Mouse (Mus musculus): ENCODE measurements around the gene Fxyd3.
A peak's percentile ranks its signal among the peaks of the same experiment; 100 is the strongest.

Fxyd3 gene

DNA sequence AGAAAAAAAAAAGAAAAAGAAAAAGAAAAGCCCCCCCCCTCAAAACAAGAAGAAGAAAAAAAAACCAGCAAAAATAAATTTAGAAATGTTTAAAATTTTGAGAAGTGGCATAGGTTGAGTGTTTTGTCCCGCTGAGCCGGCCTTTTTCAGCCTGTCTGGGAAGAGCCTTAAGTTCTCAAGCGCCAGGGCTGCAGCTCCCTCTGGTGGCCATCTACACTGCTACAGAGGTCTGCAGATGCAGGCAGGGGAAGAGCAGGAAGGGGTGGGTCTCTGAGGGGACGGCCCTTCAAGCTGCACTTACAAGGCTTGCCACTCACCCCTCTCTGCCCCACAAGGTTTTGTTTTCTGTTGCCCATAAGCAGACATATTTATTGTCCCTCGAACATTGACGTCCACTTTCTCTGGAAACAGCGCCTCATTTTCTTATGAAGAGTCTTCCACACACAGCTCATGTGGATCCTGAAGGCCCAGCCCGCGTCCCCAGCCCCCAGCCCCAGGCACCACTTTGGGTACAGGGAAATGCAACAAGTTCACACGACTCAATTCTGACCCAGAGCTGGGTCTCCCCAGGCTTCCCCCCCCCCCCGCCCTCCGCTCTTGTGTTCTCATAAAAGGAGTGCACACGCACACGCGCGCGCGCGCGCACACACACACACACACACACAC lies 21.2 kb upstream of the Fxyd3 start:
- peak; percentile 90 for DNase-seq

DNA sequence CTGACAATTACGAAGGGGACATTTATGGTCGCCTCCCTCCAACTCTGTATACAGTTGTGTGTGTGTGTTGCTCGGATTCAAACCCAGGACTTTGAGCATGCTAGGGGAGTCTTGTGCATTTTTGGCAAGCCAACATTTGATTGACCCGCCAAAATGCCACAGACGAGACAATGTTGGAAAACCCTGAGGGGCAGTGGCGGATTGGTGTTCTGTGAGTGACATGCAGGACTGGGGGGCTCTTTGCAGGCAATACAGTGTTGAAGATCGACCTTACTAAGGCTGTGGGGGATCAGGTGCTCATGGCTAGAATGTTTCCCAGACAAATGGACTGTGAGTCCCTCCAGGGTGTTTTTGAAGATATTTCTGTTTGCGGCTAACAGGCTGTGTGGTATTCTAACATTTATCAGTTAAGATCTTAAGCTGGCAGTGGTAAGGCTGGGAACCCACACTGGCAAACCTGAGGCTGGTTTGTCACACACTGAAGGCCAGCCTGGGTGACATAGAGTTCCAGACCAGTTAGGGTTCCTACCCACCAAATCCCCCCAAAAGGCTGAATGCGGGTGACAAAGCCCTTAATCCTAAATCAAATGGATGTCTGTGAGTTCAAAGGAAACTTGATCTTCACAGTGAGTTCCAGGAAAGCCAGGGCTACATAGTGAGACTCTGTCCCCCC lies 20.5 kb upstream of the Fxyd3 start:
- no peak for DNase-seq

DNA sequence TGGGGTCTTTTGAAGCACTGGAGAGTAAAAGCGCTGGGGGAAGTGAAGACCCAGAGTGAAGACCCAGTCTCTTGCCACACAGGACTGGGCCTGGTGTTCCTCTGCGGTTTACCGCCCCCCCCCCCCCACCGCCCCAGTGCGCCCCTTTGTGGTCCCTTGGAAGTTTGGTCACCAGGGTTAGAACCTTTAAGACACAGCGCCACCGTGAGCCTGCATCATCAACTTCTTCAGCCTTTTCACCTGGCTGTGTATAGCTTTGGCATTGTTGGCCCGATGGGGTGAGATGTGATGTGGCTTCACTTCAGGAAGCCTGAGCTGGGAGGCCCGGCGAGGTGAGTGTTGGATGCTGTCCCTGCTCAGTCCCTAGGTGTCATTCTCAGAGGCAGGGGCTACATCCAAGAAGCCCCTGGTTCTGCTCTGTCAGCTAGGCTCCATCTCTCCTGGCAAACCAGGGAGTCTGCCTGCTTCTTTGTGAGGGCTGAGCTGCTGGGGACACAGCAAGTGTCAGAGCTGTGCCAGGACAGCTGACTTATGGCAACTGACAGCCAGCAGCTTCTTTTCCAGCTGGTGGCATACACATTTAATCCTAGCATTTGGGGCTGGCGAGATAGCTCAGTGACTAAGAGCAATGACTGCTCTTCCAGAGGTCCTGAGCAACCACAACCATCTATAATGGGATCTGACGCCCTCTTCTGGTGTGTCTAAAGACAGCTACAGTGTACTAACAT lies 18.4 kb upstream of the Fxyd3 start:
- DNase-seq = no peak

DNA sequence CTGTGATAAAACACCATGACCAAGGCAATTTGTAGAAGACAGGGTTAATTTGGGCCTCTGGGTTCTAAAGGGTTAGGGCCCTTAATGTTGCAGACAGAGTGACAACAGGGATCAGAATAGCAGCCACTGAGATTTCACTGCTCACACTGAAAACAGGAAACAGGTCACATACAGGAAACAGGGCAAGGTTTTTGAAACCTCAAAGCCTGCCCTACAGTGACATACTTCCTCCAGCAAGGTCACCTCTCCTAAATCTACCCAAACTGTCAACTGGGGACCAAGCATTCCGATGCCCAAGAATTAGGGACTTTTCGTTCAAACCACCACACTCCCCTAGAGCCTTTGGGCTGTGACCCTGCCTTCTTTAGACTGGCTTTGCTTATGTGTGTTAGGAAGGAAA lies 13.2 kb upstream of the Fxyd3 start:
- no peak for DNase-seq

DNA sequence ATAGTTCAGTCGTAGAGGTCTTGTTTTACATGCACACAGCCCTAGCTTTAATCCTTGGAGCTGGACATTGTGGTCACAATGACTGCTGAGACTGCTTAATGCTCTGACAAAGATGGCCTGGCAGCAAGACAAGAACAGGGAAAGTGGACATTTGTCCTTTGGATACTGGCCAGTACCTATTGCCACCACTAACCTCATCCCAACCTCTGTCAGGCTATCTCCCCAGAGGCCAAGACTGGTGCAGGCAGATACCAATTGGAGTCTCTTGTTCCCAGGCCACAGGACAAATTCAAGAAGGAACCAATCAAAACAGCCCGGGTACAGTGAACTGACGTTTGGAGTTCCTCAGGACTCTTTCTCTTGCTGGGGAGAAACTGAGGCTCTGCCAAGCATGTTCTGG lies 11.7 kb upstream of the Fxyd3 start:
- DNase-seq = no peak

DNA sequence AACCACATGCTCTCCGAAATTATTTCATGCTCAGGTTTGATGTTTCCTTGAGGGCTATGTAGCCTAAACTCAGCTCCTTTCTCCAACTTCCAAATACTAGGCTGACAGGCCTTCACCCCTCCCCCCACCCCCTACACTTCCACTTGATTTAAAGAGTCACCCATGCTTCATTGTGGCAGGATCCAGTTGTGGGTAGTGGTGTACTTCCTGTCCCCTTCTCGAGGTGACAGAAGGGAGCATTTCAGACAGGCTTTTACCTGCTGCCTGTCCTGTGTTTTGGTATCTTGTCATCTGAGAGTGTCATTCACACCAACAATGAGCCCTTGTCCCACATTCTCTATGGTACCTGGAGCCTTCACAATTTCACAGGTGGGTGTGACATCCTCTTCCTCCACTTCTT lies 10.8 kb upstream of the Fxyd3 start:
- DNase-seq = no peak

DNA sequence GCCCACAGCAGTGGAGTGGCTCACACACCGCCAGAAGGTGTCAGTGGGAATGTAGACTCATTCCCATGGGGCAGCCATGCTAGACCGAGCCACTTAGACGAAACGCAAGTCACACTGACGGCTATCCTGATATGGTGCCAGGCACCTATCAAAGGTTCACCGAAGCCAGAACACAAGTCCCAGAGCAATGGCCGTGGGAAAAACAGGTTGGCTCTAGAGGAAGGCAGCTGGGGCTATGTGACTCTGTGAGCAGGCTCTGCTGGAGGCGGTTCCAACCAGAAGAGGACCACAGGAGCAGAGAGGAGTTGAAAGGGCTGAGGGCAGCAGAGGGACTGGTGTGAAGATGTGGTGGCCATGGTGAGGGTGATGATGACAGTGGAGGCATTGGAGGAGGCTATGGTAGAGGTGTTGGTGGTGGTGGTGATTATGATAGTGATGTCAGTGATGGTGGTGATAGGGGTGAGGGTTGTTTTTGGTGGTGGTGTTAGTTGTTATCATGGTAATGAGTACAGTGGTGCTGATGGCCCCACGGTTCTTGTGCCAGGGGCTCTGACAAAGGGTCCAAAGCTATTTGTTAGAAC lies 9.8 kb upstream of the Fxyd3 start:
- DNase-seq = no peak

DNA sequence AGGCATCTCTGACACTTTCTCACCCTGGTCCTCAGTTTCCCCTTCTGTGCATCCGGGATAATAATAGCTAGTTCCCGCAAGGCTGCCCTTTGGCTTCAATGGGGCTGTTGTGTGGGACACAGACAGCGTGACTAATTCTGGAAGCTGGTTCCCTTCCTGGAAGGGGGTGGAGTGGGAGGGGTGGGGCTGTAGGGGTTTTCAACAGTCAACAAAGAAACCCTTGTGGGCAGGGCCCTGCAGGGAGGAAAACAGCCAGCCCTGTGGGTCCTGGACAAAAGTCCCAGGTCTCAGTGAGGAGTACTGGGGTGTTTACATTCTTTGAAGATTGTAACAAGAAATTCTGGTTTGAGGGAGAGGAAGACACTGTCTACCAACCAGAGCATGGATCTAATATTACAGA lies 8.7 kb upstream of the Fxyd3 start:
- DNase-seq = peak; percentile 78

DNA sequence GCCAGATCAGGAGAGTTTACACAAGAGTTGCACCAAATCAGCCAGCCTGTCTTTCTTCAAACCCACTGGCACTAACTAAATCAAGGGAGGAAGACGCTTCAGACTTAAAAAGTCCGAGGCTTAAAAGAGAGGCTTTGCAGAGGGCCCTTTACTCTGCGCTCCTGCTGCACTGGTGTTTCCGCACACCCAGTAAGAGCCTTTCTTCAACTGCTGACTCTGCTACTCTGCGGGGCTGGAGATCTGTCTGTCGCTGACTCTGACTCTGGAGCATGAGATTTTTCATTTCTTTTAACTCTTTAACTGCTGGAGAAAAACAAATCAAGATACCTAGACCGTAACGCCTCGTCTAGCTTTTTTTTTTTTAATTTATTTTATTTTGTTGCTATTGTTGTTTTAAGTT lies 7.6 kb upstream of the Fxyd3 start:
- no peak for DNase-seq

DNA sequence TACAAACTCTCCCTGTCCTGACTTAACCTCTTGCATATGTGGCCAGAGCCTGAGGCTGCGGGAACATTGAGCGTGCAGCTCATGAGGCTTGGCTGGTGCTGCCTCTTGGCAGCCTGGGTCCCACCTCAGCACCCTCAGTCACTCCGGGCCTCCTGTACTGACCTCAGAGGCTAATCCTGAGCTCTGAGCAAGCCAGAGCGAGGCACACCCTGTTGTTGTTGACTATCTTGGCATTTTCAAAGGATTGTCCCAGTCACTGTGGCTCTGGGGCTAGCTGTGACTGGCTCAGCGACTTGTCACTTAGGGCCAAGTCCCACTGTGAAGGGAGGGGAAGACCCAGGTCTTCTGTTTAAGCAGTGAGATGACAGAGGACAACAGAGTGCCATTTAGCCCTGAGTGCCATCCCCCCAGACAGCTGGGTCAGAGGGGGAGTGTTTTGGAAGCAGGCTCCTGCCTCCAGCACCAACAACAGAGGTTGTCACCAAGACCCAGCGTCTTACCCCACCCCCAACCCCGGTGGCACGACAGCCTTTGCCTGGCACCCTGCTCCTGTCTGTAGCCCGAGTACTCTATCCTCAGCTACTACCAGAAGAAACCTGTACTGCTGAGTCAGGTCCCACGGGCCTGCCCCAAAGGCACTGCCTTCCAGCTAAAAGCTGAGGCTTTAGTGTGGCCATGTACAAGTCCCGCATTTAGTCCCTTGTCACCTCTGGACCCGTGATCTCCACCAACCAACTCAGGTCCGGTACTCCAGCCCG lies 6.5 kb upstream of the Fxyd3 start:
- peak; percentile 84 for DNase-seq

DNA sequence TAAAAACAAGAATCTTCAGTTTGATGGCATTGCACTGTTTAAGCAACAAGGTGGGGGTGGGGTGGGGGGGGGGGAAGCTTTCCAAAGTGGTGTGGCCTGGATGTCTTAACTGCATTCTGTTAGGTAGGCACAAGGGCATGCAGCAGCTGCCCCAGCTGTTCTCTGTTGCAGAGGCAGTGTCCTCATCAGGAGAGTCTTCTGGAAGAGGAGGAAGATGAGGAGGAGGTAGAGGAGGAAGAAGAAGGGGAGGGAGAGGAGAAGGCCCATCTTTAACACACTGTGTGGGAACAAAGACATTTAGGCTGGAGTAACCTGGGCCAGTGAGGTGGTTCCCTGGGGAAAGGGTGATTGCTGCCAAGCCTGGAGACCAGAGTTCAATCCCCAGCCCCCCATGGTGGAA lies 5.6 kb upstream of the Fxyd3 start:
- no peak for DNase-seq

DNA sequence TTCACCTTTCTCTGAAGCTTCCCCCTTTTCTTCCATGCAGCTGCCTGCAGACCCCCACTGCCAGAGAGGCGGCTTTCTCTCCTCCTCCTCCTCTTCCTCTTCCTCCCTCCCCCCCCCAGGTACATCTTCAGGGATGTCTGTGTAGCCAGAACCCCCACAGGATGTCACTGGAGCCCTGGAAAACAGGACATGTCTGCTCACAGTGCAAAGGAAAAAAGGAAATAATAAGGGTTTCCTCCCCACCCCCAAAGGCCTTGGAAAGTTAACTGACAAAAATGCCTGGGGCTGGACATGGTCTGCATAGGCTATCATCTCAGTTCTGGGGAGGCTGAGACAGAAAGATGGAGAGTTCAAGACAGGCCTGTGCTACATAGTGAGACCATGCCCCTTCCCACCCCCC lies 4.6 kb upstream of the Fxyd3 start:
- DNase-seq = no peak

DNA sequence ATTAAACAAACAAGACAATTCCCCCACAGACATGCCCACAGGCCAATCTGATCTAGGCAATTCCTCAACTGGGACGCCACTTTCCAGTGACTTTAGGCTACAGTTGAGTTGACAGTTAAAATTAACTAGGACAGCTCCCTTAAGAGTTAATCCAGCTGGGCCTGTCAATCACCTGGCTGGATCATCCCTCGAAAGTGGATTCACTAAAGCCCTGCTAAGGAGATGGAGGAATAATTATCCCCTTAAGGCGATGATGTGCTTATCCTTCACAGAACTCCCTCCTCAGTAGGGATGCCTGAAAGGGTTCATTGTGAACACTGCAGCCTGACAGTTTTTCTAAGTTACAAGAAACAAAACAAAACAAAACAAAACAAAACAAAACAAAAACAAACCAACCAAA lies 4.1 kb upstream of the Fxyd3 start:
- DNase-seq = no peak

DNA sequence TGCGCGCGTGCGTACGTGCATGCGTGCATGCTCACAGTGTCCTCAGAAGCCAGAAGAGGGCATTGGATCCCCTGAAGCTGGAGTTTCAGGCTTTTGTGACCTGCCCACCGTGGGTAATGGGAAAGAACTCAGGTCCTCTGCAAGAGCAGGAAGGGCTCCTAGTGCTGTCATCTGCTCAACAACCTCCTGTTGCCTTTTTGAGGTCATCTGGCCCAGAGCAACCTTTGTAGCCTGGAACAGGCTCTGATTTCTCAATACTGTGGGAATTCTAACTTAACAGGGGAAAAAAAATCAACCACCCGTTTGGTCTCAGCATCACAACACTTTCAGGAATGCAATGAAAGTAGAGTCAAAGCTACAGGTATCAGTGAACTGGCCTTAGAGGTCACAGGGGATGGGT lies 3.2 kb upstream of the Fxyd3 start:
- DNase-seq = no peak

DNA sequence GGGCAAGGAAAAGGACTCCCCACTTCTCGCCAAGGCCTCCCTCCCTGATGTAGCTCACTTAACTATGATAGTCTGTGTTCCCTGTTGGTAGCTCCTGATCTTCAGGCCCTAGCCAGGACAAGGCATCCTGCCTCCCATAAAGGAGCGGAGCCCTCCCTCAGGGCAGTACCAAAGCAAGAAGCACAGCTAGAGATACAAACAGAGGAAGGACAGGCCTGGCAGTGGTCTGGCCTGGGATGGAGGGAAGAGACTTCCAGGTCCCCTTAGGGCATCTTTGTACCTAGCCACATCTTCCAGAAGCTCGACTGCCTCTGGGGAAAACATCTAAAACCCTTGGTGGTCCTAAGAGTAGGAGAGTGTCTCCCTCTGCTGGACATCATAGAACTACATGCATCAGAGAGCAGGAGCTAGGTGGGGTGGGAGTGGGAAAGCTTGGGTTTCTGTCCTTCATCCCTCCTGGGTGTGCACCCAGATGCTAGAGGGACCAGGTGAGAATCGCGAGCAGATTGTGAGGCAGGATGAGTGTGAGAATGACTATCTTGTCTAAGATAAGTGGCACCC lies 1.5 kb upstream of the Fxyd3 start:
- peak; percentile 68 for DNase-seq

DNA sequence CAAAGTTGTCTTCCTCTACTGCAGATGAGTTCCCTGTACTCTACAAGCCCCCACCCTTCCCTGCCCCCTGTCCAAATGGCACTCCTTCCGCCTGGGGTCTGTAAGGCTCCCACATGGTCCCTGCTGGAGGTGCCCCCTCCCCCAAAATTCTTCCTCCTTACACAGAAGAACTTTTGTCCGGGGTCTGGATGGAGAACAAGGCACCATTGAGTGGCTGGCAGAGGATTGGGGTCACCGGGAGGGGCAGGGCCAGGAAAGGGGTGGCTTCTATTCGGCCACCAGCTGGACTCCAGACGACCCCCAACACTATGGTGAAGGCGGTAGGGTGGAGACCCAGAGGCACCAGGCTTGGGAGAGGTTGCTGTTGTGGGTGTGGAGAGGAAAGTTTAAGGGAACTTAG lies 966 bp upstream of the Fxyd3 start:
- DNase-seq = peak; percentile 73

DNA sequence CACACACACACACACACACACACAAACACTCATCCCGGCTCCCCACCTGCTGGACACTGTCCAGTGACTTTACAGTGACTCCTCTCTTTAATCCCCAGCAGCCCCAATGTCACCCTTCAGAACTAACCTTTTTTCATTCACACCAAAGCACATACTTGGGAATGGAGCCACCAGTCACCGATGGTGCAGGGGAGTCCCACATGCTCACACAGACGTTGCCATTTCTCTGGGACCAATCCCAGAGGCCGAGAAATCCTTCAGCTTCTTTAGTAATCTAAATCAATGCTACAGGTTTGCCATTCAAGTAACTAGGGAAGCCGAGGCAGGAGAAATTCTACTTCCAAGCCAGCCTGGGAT lies 1.8 kb downstream of the Fxyd3 start:
- DNase-seq = peak; percentile 62

DNA sequence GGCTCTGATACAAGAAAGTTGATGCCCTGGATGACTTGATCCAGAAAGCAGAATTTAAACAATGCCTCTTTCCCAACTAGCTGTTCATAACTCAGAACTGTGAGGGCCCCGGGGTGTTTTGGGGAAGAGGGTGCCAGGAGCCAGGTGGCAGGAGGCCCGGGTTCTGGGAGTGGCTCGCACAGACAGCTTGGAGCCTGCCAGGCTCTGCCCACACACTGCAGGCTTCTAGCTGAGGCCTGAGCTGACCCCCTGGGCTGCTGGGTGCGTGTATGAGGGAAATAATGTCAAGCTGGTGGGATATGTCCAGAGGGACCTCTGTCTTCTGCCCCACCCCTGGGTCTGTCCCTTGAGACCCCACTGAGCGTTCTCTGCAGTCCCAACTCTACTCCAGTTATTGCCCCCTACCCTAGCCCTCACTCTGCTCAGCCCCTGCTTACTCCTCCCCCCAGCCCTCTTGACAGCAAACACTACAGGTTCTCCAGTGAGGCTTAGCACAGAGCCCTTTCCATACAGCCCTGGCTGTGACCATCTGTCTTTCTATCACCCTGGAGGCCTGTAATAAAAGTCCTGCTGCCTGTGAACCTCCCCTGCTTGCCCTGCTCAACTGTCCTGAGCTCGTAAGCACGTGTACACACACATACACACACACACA lies 2.3 kb downstream of the Fxyd3 start:
- no peak for DNase-seq

DNA sequence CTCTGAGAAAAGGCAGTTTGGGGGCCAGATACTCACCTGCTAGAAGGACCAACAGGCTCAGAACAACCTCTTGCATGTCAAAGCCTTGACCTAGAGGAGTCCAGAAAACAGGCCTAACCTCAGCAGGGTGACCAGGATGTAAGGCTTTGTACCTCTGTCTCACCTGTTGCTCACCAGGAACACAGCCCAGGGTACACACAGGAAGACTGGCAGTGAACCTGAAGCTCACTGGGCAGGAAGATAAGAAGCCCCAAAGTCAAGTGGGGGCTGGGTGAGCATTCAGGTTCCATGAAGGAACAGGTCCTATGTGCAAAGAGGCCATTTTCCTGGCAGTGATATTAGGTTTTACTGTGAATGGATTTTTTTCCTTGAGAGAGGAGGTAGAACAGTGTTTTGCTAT lies 3.0 kb downstream of the Fxyd3 start:
- no peak for DNase-seq

DNA sequence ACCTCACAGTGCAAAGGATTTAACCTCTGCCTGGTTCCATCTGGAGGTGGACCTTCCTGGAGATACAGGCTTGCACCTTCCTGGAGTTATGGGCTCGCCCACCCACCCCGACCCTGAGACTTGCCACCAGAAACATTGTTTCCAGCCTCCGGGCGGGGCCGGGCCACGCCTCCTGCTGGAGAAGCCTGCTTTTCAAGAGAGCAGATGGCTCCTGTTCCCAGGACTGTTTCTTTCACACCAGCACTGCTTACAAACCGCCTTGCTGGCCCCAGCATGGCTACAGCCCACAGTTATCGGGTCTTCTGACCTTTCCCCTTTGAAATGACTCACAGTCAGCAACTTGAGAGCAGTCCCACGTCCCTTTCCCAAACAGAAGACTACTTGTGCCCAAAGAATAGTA lies 4.2 kb downstream of the Fxyd3 start:
- no peak for DNase-seq

DNA sequence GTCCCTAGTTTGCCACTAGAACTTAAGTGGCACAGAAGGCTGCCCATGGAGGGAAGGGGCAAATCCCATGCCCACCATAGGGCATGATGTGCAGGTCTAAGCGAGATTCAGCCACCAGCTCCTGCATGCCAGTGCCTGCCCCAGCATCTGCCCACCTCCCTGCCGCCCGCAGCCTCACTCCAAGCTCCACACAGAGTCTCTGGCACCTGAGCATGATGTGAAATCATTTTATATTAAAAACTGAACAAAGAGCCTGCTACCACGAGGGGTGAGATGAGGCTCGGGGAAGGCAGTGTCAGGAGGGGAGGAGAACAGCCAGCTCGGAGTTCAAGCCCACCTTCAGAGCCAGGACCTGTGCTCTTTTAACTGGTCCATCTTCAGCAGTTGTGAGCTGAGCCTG lies 6.2 kb downstream of the Fxyd3 start:
- DNase-seq = no peak

DNA sequence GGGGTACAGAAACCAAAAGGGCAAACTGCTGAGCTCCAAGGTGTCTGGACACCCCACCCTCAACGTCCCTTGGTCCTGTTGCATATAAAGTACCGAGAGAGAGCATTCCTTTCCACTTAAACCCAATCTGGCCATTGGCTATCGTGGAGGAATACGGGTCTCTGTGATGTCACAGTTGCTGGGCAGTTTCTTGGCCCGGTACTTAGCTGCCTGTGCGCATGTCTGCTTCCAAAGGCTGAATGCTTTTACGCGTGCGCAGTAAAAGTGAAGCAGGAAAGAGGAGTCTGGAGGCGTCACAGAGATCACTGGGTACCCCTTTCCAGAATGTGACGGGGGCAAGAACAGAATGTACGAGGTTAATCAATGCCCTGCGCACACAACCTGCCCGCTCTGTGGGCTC lies 7.0 kb downstream of the Fxyd3 start:
- no peak for DNase-seq

DNA sequence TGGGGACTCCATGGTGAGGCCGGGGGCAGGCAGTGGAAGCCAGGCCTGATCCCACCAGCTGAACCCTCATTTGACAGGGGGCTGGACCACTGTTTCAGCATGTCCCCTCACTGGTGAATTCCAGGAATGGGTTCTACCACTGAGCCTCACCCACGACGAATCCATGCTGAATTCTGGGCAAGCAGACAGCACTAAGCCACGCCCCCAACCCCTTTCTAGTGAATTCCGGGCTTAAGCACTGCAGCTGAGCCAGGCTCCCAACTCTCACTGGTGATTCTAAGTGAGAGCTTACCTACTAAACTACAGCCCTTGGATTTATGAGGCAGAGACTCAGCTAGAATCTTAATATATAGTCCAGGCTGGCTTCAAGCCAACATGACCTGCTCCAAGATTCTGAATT lies 8.7 kb downstream of the Fxyd3 start:
- no peak for DNase-seq
